Mouse (Mus musculus): ENCODE results near the gene Jund. TPM values are rescaled to one million over a fixed set of nuclear protein-coding genes. Genes with fewer than 3 reads are reported as not detected.

The Jund gene
- polyA plus RNA-seq, 1 experiment, result 153 TPM

DNA sequence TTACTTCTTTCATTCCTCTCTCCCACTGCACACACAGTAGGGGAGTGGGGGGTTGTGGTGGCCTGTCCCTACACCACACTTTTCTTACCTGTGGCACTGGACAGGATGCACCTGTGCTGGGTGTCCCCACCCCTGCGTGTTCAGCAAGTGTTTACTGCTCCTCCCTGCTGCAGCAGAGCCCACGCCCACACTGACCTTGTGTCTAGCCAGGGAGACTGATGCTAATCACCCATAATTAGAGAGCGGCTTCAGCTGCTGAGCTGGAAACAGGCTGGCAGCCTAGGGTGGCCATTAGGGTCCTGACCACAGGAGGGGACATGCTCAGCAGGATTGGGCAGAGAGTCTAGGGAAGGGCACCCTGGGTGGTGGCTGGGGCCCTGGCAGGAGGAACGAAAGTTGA is 24.0 kb upstream of the Jund start:
- DNase-seq (ENCODE audit: low spot score), result no peak

DNA sequence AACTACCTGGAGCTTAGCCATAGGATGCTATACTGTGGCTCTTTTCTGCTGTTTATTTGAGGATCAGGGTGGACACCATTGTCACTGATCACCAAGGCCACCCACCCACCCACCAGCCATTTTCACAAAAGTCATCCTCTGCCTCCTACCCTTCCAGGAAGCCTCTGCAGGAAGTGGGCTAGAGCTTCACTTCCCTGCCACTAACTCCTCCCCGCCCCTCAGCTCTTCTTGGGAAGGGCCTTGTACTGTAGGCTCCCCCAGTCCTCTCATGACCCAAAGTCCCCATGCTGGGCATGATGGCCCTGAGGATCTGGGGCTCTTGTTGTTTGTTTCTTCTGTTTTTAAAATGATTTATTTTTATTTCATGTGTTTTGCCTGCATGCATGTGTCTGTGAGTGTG is 23.4 kb upstream of the Jund start:
- DNase-seq (ENCODE audit: low spot score), result no peak

DNA sequence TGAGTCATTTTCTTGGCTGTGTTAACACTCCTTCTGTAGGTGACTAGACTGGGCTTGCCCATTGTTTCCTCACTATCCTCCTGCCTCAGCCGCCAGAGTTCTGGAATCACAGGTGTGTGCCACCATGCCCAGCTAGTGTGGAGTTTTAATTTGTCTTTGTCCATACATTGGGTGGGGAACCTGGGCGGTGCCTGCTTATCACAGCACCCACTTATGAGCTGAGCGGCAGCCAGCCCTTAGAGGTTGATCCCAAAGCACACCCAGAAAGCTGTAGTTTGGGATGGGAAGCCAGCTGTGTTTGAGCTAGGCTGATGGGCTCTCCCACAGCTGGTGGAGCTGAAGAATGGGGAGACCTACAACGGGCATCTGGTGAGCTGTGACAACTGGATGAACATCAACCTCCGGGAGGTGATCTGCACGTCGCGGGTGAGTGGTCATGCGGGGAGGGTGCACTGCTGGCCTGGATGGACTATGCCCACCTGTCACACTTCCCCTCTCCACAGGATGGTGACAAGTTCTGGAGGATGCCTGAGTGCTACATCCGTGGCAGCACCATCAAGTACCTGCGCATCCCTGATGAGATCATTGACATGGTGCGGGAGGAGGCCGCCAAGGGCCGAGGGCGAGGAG is 21.2 kb upstream of the Jund start:
- DNase-seq (ENCODE audit: low spot score), result no peak

DNA sequence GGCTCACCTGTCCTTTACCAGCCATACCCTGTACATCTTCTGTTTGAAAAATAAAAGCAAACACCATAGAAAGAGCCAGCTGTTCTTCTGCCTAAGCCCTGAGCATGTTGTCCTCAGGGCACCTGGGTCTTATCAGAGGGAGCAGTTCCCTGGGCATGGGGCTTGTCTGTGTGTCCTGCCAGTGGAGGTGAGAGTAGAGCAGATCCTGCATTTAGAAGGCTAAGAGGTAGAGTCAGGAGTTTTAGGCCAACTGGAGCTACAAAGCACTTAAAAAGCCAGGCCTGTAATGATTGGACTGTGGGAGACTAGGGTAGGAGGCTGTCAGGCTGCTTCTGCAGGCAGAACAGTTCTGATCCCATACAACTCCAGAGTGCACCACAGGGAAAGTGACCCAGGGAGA is 20.1 kb upstream of the Jund start:
- DNase-seq (ENCODE audit: low spot score), result no peak

DNA sequence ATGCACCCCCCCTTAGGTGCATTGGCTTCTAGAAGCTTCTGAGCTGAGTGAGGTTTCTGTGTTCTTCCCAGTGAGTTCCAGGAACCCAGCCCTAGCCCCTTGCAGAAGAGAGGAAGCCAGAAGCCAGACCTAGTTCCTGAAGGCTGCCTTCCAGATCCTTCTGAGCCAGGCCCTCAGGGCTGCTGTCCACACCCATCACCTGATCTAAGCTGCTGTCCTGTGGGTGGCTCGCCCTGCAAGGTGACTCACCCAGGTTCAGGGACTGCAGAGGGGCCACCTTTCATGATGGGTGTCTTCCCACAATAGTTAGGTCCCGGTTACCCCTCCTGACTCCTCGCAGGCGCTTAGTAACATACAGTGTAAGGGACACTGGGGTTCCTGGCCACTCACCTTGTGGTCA is 19.3 kb upstream of the Jund start:
- no peak for DNase-seq (ENCODE audit: low spot score)

DNA sequence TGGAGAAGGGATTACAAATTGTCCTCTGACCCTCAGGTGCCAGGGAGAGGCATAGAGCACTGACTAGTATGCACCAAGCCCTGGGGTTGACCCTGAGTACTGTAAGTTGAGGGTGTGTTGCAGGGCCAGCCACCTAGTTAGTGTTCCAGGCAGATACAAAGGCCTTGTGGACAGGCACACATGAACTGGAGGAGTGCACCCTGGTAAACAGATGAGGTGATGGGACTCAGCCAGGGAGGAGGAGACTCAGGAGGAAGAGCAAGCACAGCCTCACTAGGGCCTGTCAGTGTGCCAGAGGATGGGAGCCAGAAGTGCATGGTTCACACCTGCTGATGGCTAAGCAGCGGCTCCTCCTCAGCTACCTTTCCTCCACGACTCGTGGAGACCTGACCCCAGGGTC is 18.7 kb upstream of the Jund start:
- no peak for DNase-seq (ENCODE audit: low spot score)

DNA sequence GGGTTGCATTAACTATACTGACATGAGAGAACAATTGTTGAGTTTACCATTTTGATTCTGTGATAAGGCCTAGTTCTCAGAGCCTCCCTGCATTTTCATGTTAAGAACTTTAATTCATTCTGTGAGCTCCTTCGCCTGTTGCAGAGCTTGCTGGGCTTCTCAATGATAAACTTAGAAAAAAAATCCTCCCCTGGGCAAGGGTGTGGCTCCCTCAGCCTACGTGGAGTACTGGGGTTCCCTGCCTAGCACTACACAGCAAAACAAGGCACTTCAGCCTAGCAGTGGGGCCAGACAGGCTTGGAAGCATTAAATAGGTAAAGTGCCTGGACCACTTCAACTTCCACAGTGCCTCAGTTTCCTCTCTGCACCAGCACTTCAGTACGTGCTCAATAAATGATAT is 17.3 kb upstream of the Jund start:
- no peak for DNase-seq (ENCODE audit: low spot score)

DNA sequence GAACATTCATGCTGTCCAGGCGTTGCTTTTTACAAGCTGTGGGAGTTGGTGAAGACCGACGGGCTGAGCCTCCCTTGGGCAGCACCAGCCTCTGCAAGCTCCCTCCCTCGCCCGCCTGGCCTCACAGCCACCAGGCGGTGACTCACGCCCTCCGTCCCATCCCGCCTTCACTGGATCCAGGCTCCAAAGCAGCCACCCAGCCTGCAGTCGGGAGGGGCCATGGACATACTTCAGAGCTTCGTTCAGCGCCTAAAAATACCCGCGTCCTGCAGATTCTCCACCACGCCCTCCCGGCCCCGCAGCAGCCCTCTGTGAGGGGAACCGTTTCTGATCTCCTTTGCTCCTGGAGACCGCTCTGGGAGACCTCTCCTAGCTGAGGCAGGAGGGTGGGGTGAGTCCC is 16.6 kb upstream of the Jund start:
- DNase-seq (ENCODE audit: low spot score), result peak; percentile 63

DNA sequence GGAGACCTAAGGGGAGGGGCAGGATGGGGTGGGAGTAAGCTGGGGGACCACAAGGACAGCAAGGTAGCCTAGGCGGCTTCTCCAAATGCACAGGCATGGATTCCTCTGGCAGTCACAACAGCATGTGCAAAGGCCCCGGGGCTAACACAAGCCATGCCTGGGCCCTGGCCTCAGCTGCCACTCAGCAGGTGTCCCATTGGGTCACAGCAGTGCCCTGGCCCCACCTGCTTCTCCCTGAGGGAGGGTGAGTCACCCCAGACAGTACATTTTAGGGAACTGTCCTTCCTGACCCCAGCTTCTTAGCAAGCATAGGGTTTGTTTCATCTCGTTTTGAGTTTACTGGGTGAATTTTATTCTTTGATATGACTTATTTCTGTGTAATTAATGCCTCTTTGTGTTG is 16.1 kb upstream of the Jund start:
- no peak for DNase-seq (ENCODE audit: low spot score)

DNA sequence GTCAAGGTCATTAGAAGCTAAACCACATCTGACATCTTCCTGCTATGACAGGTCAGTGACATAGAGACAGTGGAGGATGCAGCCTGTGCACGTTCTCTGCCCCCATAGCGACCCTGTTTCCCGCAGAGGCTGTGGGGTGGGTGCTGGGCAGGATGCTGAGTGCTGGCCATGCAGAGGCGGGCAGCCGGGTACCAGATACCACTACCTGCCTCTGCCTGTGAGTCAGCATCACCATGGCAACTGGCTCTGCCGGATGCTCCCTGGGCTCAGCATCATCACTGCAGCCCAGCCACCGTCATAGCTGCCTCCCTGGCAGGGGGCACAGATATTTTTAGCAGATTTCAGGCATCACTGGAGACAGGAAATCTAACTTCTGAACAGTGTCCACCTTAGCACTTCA is 14.5 kb upstream of the Jund start:
- DNase-seq (ENCODE audit: low spot score), result no peak

DNA sequence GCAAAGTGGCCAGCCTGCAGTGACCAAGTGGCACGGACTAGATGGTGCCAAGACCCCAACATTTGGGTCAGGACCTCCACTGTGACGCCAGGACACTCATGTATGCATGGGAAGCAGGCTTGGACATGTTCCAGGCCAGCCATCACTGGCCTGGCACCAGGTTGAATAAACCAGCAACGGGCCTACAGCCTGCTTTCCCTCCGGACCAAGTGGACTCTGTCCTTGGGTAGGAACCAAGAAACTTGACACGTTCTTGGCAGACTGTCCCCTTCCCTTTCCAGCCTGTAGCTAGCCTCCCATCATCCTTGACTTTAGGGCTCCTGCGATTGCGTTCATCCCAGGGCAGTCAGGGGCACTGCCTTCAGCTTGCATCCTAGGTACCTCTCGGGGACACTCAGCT is 11.2 kb upstream of the Jund start:
- no peak for DNase-seq (ENCODE audit: low spot score)

DNA sequence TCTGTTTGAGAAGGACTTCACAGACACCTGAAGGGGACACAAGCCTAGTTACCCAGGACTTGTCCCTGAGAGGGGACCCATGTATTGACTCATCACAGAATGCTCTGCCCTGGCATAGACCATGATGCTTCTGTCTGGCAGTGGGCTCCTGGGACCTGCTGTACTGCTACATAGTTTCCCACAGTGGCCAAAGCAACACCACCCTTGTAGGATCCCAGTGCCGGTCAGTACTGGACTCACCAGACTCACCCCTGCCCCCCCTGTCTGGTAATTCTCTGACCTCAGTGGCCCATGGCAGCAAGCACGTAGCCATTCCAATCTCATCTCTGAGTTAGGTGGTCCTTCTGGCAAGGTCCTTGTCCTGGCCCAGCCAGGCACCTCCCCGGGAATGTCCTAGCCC is 10.6 kb upstream of the Jund start:
- DNase-seq (ENCODE audit: low spot score), result no peak

DNA sequence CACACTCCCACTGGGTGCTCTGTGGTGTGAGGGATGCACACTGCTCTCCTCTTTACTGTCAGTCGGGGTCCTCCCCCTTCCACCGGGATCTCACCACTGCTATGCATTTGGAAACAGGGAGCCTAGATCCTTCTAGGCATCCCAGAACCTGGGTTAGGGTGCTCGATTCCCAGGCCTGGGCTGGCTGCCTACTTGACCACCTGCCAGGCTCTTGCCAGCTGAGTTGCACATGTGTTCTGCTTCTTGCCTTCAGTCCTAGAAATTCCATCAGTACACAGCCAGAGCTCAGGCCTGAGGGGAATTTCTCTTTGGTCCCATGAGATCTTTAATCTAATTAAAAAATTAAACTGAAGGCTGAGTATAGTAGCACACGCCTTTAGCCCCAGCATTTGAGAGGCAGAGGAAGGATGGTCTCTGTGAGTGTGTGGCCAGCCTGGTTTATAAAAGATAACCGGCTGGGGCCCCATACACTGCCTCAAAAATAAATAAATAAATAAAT is 8.8 kb upstream of the Jund start:
- no peak for DNase-seq (ENCODE audit: low spot score)

DNA sequence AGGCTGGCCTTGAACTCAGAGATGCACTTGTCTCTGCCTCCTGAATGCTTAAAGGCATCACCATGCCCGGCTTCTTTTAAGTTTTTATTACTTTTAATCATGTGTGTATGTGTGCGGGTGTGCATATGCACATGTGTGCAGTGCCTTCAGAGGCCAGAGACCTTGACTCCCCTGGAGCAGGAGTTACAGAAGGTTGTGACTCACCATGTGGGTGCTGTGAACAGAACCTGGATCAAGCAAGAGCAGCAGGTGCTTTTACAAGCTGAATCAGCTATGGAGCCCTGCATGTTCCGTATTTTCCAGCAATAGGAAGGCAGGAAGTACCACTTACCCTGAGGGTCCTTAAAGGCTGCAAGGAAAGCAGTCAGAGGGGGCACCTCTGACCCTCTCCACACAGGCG is 7.5 kb upstream of the Jund start:
- DNase-seq (ENCODE audit: low spot score), result no peak

DNA sequence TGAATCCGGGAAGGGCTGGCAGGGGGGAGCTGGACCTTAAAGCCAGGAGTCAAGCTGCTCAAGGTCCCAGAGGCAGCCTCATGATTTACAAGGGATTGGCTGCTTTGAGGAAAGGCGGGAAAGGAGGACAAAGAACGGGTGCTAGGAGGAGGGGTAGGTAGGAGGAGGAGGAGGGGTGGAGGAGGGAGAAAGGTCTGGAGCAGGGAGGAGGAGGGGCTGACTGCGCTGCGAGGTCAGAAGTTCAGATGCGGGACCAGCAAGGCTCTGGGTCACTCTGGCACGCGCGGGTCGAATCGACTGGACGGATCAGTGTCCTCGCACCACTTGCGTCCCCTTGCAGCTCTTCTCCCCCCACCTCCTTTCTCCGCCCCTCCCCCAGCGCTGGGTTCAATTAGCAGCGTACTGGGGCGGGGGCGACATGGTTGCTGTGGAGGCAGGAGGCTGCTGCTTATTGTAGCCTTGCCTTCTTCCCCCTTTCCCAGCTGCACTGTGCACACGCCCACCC is 7.0 kb upstream of the Jund start:
- no peak for DNase-seq (ENCODE audit: low spot score)

DNA sequence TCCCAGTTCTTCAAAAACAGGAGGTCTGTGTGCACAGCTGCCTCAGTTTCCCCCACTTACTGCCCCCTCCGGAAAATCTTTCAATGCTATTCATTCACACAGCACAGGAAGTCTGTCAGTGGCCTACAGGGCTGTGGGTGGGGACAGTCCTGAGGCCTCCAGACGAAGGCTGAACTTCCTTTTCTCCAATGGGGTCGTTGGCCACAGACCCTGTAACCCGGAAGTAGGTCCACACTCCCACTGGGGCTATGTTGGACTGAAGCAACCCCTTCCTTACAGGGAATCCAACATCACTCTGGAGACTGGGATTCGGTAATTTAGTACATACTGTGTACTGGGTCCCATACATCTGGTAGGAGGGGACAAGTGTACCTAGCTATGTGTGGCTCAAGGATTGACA is 5.1 kb upstream of the Jund start:
- no peak for DNase-seq (ENCODE audit: low spot score)

DNA sequence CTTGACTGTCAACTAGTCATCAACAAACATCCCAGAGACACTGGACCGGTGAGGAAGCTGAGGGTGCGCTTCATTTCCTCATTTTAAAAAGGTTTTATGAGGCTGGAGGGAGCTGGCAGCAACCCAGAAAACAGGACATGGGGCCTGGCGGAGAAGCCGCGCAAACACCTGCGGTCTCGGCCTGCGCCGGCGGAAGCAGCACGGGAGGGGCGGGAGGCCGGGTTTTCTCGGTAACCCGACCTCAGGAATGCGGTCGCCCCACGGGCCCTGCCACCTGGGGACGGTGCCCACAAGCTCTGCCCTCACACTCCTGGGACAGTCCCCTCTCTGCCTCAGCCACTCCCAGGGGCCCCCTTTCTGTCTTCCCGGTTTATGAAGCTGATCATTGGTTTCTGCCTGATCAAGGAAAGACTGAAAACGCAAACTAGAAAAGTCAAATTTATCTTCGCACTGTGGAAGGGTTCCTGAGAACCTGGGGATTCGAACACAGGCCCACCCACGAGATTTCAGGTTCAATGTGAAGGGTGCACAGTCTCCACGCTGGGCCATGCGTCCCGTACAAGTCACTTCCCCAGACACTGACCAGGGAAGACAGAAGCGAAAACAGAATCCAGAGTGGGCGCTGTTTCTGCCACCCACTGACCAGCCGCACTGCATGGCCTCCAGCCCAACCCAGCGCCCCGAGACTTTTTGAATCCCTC is 3.3 kb upstream of the Jund start:
- peak; percentile 60 for DNase-seq (ENCODE audit: low spot score)

DNA sequence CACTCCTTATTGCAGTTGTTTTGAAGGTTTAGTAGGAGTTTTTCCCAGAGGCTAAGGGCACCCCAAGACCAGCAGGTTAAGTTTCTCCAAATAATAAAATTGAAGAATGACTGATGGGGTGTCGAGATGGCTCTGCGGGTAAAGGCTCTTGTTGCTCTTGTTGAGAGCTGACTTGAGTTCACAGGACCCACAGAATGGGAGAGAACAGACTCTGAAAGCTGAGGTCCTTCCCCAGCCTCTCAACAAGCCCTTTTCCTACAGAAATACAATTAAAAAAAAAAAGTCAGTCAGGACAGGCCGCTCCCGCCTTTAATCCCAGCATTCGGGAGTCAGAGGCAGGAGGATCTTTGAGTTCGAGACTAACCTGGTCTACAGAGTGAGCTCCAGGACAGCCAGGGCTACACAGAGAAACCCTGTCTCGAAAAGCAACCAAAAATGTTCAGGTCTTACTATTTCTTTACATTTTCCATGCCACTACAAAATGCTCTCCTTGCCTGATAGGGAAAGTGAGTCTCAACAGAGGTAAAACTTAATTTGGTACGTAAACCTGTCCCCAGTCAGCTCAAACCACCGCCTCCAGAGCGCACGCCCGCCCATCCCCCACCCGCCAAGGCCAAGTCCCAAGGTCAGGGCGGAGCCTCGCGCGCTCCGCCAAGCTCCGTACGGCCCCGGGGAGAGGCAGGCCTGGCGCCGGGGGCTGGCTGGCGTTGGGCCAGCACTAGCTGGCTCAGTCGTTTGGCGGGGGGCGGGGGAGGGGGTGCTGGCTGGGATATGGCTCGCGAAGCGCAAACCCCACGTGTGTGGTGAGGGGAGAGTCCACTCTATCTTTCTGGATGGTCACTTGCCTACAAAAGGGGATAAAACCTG is 2.5 kb upstream of the Jund start:
- peak; percentile 53 for DNase-seq (ENCODE audit: low spot score)

DNA sequence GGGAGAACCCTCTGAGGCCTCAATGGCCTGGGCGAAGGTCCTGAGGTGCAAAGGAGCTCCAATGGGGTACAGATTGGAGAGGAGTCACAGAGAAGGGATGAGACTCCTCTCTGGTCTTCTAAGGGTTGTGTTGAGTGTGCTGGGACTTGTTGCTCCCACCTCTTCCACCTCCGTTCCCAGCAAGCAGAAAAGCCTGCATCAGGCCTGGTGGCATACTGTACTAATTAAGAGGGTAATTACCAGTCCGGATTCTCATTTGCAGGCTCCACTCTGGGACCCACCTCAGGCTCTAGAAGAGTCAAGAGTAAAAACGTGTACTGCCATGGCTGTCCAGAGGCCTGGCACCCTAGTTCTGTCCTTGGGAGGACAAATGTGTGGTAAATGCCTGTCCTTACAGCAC is 1.8 kb upstream of the Jund start:
- DNase-seq (ENCODE audit: low spot score), result no peak

DNA sequence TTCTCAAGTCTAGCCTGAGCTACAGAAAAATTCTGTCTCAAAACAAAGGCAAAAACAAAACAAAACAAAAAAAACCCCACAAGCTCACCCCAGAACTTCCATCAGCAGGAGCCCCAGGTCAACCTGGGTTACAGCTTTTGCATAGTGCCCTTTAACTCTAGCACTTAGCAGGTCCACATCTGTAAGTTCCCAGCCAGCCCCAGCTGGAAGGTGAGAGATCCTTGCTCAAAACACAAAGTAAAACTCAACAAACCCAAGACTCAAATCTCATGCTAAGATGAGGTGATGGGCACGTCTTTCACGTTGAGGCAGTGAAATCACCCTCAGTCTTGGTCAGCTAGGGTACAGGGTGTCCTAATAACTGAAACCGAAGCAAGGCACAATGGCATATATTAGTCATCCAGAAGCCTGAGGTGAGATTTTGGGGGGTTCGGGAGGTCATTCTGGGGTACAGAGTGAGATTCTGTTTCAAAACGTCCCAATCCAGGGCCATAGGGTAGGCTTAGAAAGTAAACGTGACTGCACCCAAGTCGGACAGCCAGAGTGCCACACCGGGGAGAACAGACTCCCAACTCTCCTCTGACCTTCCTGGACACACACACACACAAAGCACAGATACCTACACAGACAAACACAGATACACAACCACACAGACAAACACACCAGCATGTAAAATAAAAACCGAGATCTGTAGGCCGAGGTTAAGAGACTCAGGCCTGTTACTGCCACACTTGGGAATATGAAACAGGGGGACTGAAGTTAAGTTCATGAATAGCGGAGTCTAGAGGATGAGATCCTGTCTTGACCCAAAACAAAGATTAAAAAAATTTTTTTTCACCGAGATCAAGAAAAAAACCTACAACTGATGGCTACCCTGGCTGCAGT is 1.1 kb upstream of the Jund start:
- DNase-seq (ENCODE audit: low spot score), result no peak

DNA sequence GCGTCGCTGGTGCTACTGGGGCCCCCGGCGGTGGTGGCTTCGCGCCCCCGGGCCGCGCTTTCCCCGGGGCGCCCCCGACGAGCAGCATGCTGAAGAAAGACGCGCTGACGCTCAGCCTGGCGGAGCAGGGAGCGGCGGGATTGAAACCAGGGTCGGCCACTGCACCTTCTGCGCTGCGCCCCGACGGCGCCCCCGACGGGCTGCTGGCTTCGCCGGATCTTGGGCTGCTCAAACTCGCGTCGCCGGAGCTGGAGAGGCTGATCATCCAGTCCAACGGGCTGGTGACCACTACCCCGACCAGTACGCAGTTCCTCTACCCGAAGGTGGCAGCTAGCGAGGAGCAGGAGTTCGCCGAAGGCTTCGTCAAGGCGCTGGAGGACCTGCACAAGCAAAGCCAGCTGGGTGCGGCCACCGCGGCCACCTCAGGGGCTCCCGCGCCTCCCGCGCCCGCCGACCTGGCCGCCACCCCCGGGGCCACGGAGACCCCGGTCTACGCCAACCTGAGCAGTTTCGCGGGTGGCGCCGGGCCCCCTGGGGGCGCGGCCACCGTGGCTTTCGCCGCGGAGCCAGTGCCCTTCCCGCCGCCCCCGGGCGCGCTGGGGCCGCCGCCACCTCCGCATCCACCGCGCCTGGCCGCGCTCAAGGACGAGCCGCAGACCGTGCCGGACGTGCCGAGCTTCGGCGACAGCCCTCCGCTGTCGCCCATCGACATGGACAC is 526 bp downstream of the Jund start:
- peak; percentile 75 for DNase-seq (ENCODE audit: low spot score)

Data from urinary bladder, adult 2 months (tissue).